Mouse (Mus musculus) liver, embryonic 16.5 days (tissue): ENCODE data around the gene Taf1c. TPM values are rescaled to one million over a fixed set of nuclear protein-coding genes. Genes with fewer than 3 reads are reported as not detected.

ENCODE experiments used
- ATAC-seq: fragments of 200-750 bp; cut with Nextera tagmentation; 2 replicates; pipeline ENCODE4 v1.8.0; 2017; ENCODE audit warnings: low read depth, mild to moderate bottlenecking, moderate number of reproducible peaks, moderate library complexity
- H3K27ac ChIP-seq: fragments of 300-500 bp; sonication (generic); 2 replicates; pipeline ENCODE4 v1.5.1; 2014; ENCODE audit warnings: mild to moderate bottlenecking, low read length
- H3K27me3 ChIP-seq: fragments of 300-500 bp; sonication (generic); 2 replicates; pipeline ENCODE4 v1.6.1; 2014; ENCODE audit warnings: low read depth, low read length, mixed read lengths; ENCODE audit not compliant: control insufficient read depth, insufficient read depth
- H3K36me3 ChIP-seq: fragments of 300-500 bp; sonication (generic); 2 replicates; pipeline ENCODE4 v1.6.1; 2014; ENCODE audit warnings: mild to moderate bottlenecking; ENCODE audit not compliant: control insufficient read depth, insufficient read depth
- H3K4me1 ChIP-seq: fragments of 300-500 bp; sonication (generic); 2 replicates; pipeline ENCODE4 v1.6.1; 2014; ENCODE audit warnings: low read depth, low read length, mixed read lengths; ENCODE audit not compliant: control insufficient read depth
- H3K4me2 ChIP-seq: fragments of 300-500 bp; sonication (generic); 2 replicates; pipeline ENCODE4 v1.6.1; 2014; ENCODE audit warnings: low read depth, low read length, mixed read lengths
- H3K4me3 ChIP-seq: fragments of 300-500 bp; sonication (generic); 2 replicates; pipeline ENCODE4 v1.5.1; 2014; ENCODE audit warnings: low read depth, mild to moderate bottlenecking, low read length
- H3K9ac ChIP-seq: fragments of 300-500 bp; sonication (generic); 2 replicates; pipeline ENCODE4 v1.6.1; 2014; ENCODE audit warnings: low read depth, low read length
- H3K9me3 ChIP-seq: fragments of 300-500 bp; sonication (generic); replicated peaks from 2 replicates; pipeline ENCODE4 v1.6.1; 2016; ENCODE audit warnings: low read length; ENCODE audit not compliant: control insufficient read depth
- WGBS: fragments of 180-500 bp; shearing (Covaris S2); extraction: QIAGEN DNeasy Blood & Tissue Kit; methylation state at CpG from one replicate; pipeline ENCODE4 v1.1.7; 2014; ENCODE audit not compliant: insufficient replicate concordance; 5-methylcytosine and 5-hydroxymethylcytosine counted together
- polyA plus RNA-seq: library from polyadenylated mRNA; unstranded; fragments of >200 nt; fragmentation: Nextera tagmentation; extraction: Ambion mirVana; gene quantifications from 2 replicates; pipeline ENCODE4 v1.2.1, GENCODE M21; 2015

The Taf1c gene
- polyA plus RNA-seq, 1 experiment from 2014 or later, result 5.5 TPM

GRCm38 (mm10) chr8:119638261-119638660 lies 33.2 kb upstream of the Taf1c start:
- H3K4me3 ChIP-seq, result no peak overlapping the region
- no peaks in the 10 kb centered on the region for H3K36me3 ChIP-seq
- H3K9me3 ChIP-seq, result no peaks in the 10 kb centered on the region
- no peak overlapping the region for H3K4me2 ChIP-seq
- no peak overlapping the region for H3K27ac ChIP-seq
- 62% methylated on average over 6 of the region's 6 CpGs for WGBS
- no peaks in the 10 kb centered on the region for H3K4me1 ChIP-seq
- H3K9ac ChIP-seq, result no peak overlapping the region
- no peak for ATAC-seq
- peaks cover 22% of the 10 kb centered on the region for H3K27me3 ChIP-seq

GRCm38 (mm10) chr8:119637381-119637780 lies 32.4 kb upstream of the Taf1c start:
- no peaks in the 10 kb centered on the region for H3K4me1 ChIP-seq
- 60% methylated on average over 4 of the region's 4 CpGs for WGBS
- no peaks in the 10 kb centered on the region for H3K9me3 ChIP-seq
- H3K27ac ChIP-seq, result no peak overlapping the region
- no peak overlapping the region for H3K4me2 ChIP-seq
- peaks cover 30% of the 10 kb centered on the region for H3K27me3 ChIP-seq
- no peak overlapping the region for H3K4me3 ChIP-seq
- ATAC-seq, result no peak
- no peak overlapping the region for H3K9ac ChIP-seq
- H3K36me3 ChIP-seq, result no peaks in the 10 kb centered on the region

- ATAC-seq, result no peak
- Histone ChIP-seq H3K9ac (no peak overlapping the region), H3K27ac (no peak overlapping the region), H3K36me3 (no peaks in the 10 kb centered on the region), H3K9me3 (no peaks in the 10 kb centered on the region), H3K4me3 (no peak overlapping the region), H3K27me3 (peaks cover 34% of the 10 kb centered on the region), H3K4me2 (no peak overlapping the region), H3K4me1 (no peaks in the 10 kb centered on the region)
- 42% methylated on average over 7 of the region's 7 CpGs for WGBS
Measured at GRCm38 (mm10) chr8:119636766-119637165, 31.7 kb upstream of the Taf1c start.

- WGBS, result 33% methylated on average over 2 of the region's 2 CpGs
Measured at GRCm38 (mm10) chr8:119635958-119636357, 30.9 kb upstream of the Taf1c start.

GRCm38 (mm10) chr8:119635378-119635777 lies 30.4 kb upstream of the Taf1c start, which contains the start of gene Kcng4:
Gene Kcng4 (minus strand): TSS chr8:119635680.
- no peak for ATAC-seq
- Histone ChIP-seq H3K27ac (no peak within 1 kb of the TSS), H3K36me3 (no peaks in the 10 kb centered on the region), H3K9ac (no peak within 1 kb of the TSS), H3K4me3 (no peak within 1 kb of the TSS), H3K4me1 (no peaks in the 10 kb centered on the region), H3K27me3 (peaks cover 37% of the 10 kb centered on the region), H3K4me2 (no peak within 1 kb of the TSS), H3K9me3 (no peaks in the 10 kb centered on the region)
- WGBS, result 28% methylated on average over 6 of the region's 6 CpGs

More at GRCm38 (mm10) chr8:119635958-119636357, 30.9 kb upstream of the Taf1c start:
- no peak for ATAC-seq
- H3K27me3 ChIP-seq, result peaks cover 37% of the 10 kb centered on the region
- H3K4me1 ChIP-seq, result no peaks in the 10 kb centered on the region
- H3K36me3 ChIP-seq, result no peaks in the 10 kb centered on the region
- H3K9me3 ChIP-seq, result no peaks in the 10 kb centered on the region
- H3K9ac ChIP-seq, result no peak overlapping the region
- H3K4me2 ChIP-seq, result no peak overlapping the region
- no peak overlapping the region for H3K4me3 ChIP-seq
- H3K27ac ChIP-seq, result no peak overlapping the region

- no peak overlapping the region for H3K9ac ChIP-seq
- H3K27ac ChIP-seq, result no peak overlapping the region
- no peak for ATAC-seq
- H3K4me1 ChIP-seq, result no peaks in the 10 kb centered on the region
- no peaks in the 10 kb centered on the region for H3K36me3 ChIP-seq
- 25% methylated on average over 14 of the region's 14 CpGs for WGBS
- H3K4me3 ChIP-seq, result no peak overlapping the region
- H3K9me3 ChIP-seq, result no peaks in the 10 kb centered on the region
- no peak overlapping the region for H3K4me2 ChIP-seq
- H3K27me3 ChIP-seq, result peaks cover 37% of the 10 kb centered on the region
Measured at GRCm38 (mm10) chr8:119634616-119635336, 29.8 kb upstream of the Taf1c start.

GRCm38 (mm10) chr8:119632909-119633308 lies 27.9 kb upstream of the Taf1c start:
- H3K9ac ChIP-seq, result no peak overlapping the region
- H3K4me2 ChIP-seq, result no peak overlapping the region
- H3K9me3 ChIP-seq, result no peaks in the 10 kb centered on the region
- H3K27me3 ChIP-seq, result peaks cover 37% of the 10 kb centered on the region
- H3K4me3 ChIP-seq, result no peak overlapping the region
- no peak overlapping the region for H3K27ac ChIP-seq
- no peaks in the 10 kb centered on the region for H3K36me3 ChIP-seq
- ATAC-seq, result no peak
- 38% methylated on average over 29 of the region's 29 CpGs for WGBS
- no peaks in the 10 kb centered on the region for H3K4me1 ChIP-seq

- no peak overlapping the region for H3K9ac ChIP-seq
- peaks cover 37% of the 10 kb centered on the region for H3K27me3 ChIP-seq
- 55% methylated on average over 9 of the region's 9 CpGs for WGBS
Measured at GRCm38 (mm10) chr8:119632246-119632645, 27.2 kb upstream of the Taf1c start.

GRCm38 (mm10) chr8:119630841-119631240 lies 25.8 kb upstream of the Taf1c start:
- no peak for ATAC-seq
- Histone ChIP-seq H3K9me3 (no peaks in the 10 kb centered on the region), H3K9ac (no peak overlapping the region), H3K36me3 (no peaks in the 10 kb centered on the region), H3K4me1 (peaks cover 4% of the 10 kb centered on the region), H3K4me3 (no peak overlapping the region), H3K27me3 (peaks cover 37% of the 10 kb centered on the region), H3K4me2 (no peak overlapping the region), H3K27ac (no peak overlapping the region)
- 46% methylated on average over 3 of the region's 3 CpGs for WGBS

More at GRCm38 (mm10) chr8:119632246-119632645, 27.2 kb upstream of the Taf1c start:
- H3K4me1 ChIP-seq, result peaks cover 4% of the 10 kb centered on the region
- ATAC-seq, result no peak
- no peak overlapping the region for H3K27ac ChIP-seq
- H3K4me3 ChIP-seq, result no peak overlapping the region
- no peak overlapping the region for H3K4me2 ChIP-seq
- H3K36me3 ChIP-seq, result no peaks in the 10 kb centered on the region
- H3K9me3 ChIP-seq, result no peaks in the 10 kb centered on the region
